Mouse (Mus musculus): Measurements from ENCODE around the gene Miga2.

DNA sequence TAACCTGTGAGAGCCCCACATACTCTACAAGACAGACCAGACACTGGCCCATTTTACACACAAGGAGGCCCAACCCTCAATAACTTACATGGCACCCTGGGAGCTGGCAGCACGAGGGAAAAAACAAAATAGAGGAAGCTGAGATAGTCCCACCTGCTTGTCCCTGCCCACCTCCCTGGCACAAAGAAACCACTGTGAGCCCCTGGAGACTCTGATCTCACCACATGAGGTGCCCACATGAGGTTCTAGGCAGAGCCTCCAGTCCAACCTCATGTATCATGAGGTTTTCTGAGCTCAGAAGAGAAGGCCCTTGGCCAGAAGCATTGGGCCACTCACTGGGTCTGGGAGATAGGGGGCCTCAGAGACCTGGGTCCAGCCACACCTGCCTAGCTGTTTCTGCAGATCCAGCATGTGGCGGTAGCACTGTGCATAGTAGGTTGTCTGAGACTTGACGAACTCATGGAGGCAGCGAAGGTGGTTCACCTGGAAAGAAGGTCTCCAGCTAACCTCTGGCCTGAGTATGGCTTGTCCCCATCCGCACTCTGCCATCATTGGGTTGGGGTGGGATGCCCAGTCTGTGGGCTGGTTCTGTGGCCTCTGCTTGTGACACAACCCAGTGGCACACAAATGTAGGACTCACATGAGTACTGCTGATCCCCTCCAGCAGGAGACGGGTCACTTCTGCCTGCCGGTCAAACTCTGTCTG is 17.9 kb upstream of the Miga2 start:
- TF ChIP-seq POLR2A (IDR thresholded peaks at IDR 0.05; ENCODE audit: borderline replicate concordance, low read depth, low read length) (no peak), CTCF (IDR thresholded peaks at IDR 0.05; ENCODE audit: low read depth, low read length) (no peak)
